Mouse (Mus musculus): ENCODE results near the gene Ncapg2. TPM values are rescaled to one million over a fixed set of nuclear protein-coding genes. Genes with fewer than 3 reads are reported as not detected.
A peak's percentile ranks its signal among the peaks of the same experiment; 100 is the strongest.

Ncapg2 gene
- polyA plus RNA-seq, 1 experiment from 2014 or later: 56.1 TPM

- Histone ChIP-seq H3K4me1 (replicated peaks; ENCODE audit: control insufficient read depth, insufficient read depth, low read length) (no peaks in the 10 kb centered on the region), H3K9me3 (ENCODE audit: control insufficient read depth, low read length) (no peaks in the 10 kb centered on the region), H3K27ac (ENCODE audit: low read depth, low read length) (no peak overlapping the region), H3K36me3 (ENCODE audit: control insufficient read depth, insufficient read depth, low read length) (0 out of 2 replicates have a peak, but pooled peaks cover 2% of the 10 kb centered on the region), H3K9ac (ENCODE audit: low read depth, low read length) (no peak overlapping the region), H3K27me3 (replicated peaks; ENCODE audit: control insufficient read depth, insufficient read depth, low read length) (no peaks in the 10 kb centered on the region), H3K4me3 (ENCODE audit: low read depth, low read length) (no peak overlapping the region), H3K4me2 (no peak overlapping the region)
- 79% methylated on average over 1 of the region's 1 CpGs for WGBS
- ATAC-seq (replicated peaks; ENCODE audit: low FRiP score): no peak
- DNase-seq (ENCODE audit: low spot score): no peak
These were observed 63.1 kb downstream of the Ncapg2 start for GRCm38 (mm10) chr12:116468348-116468747.

GRCm38 (mm10) chr12:116469096-116469495 lies 63.9 kb downstream of the Ncapg2 start:
- Histone ChIP-seq H3K27ac (ENCODE audit: low read depth, low read length) (no peak overlapping the region), H3K36me3 (ENCODE audit: control insufficient read depth, insufficient read depth, low read length) (no peaks in the 10 kb centered on the region), H3K9me3 (ENCODE audit: control insufficient read depth, low read length) (no peaks in the 10 kb centered on the region), H3K27me3 (replicated peaks; ENCODE audit: control insufficient read depth, insufficient read depth, low read length) (no peaks in the 10 kb centered on the region), H3K9ac (ENCODE audit: low read depth, low read length) (no peak overlapping the region), H3K4me2 (no peak overlapping the region), H3K4me3 (ENCODE audit: low read depth, low read length) (no peak overlapping the region), H3K4me1 (replicated peaks; ENCODE audit: control insufficient read depth, insufficient read depth, low read length) (no peaks in the 10 kb centered on the region)
- WGBS: 74% methylated on average over 3 of the region's 3 CpGs
- no peak for DNase-seq (ENCODE audit: low spot score)
- ATAC-seq (replicated peaks; ENCODE audit: low FRiP score): no peak

- Histone ChIP-seq H3K4me1 (replicated peaks; ENCODE audit: control insufficient read depth, insufficient read depth, low read length) (no peaks in the 10 kb centered on the region), H3K9me3 (ENCODE audit: control insufficient read depth, low read length) (no peaks in the 10 kb centered on the region), H3K4me2 (no peak overlapping the region), H3K27ac (ENCODE audit: low read depth, low read length) (no peak overlapping the region), H3K4me3 (ENCODE audit: low read depth, low read length) (no peak overlapping the region), H3K27me3 (replicated peaks; ENCODE audit: control insufficient read depth, insufficient read depth, low read length) (no peaks in the 10 kb centered on the region), H3K36me3 (ENCODE audit: control insufficient read depth, insufficient read depth, low read length) (no peaks in the 10 kb centered on the region), H3K9ac (ENCODE audit: low read depth, low read length) (no peak overlapping the region)
- DNase-seq (ENCODE audit: low spot score) (no peak), ATAC-seq (replicated peaks; ENCODE audit: low FRiP score) (no peak)
- WGBS: 73% methylated on average over 2 of the region's 2 CpGs
These were observed 68.1 kb downstream of the Ncapg2 start for GRCm38 (mm10) chr12:116473264-116473663.

DNA sequence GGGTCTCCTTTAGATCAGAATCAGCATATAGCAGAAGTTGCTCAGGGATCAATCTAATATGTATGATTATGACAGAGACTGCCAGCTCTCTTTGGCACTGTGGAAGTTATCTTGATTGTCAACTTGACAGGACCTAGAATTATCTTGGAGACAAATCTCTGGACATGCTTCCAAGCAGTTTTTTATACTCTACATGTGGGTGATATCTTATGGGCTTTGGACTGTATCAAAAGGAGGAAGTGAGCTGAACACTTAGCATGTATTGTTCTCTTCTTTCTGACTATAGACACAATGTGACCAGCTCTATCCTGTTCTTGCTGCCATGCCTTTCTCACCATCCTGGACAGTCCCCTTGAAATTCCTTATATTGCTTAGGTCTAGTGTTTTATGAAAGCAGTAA lies 68.6 kb downstream of the Ncapg2 start:
- DNase-seq (ENCODE audit: low spot score) (no peak), ATAC-seq (replicated peaks; ENCODE audit: low FRiP score) (no peak)

GRCm38 (mm10) chr12:116474676-116475075 lies 69.5 kb downstream of the Ncapg2 start:
- DNase-seq (ENCODE audit: low spot score) (no peak), ATAC-seq (replicated peaks; ENCODE audit: low FRiP score) (no peak)
- Histone ChIP-seq H3K4me2 (no peak overlapping the region), H3K9me3 (ENCODE audit: control insufficient read depth, low read length) (no peaks in the 10 kb centered on the region), H3K9ac (ENCODE audit: low read depth, low read length) (no peak overlapping the region), H3K4me1 (replicated peaks; ENCODE audit: control insufficient read depth, insufficient read depth, low read length) (no peaks in the 10 kb centered on the region), H3K36me3 (ENCODE audit: control insufficient read depth, insufficient read depth, low read length) (no peaks in the 10 kb centered on the region), H3K27me3 (replicated peaks; ENCODE audit: control insufficient read depth, insufficient read depth, low read length) (no peaks in the 10 kb centered on the region), H3K4me3 (ENCODE audit: low read depth, low read length) (no peak overlapping the region), H3K27ac (ENCODE audit: low read depth, low read length) (no peak overlapping the region)
- 62% methylated on average over 3 of the region's 3 CpGs for WGBS

More for the DNA sequence above, 68.6 kb downstream of the Ncapg2 start:
- Histone ChIP-seq H3K27ac (ENCODE audit: low read depth, low read length) (no peak overlapping the region), H3K9me3 (ENCODE audit: control insufficient read depth, low read length) (no peaks in the 10 kb centered on the region), H3K36me3 (ENCODE audit: control insufficient read depth, insufficient read depth, low read length) (no peaks in the 10 kb centered on the region), H3K4me1 (replicated peaks; ENCODE audit: control insufficient read depth, insufficient read depth, low read length) (no peaks in the 10 kb centered on the region), H3K4me2 (no peak overlapping the region), H3K27me3 (replicated peaks; ENCODE audit: control insufficient read depth, insufficient read depth, low read length) (no peaks in the 10 kb centered on the region), H3K4me3 (ENCODE audit: low read depth, low read length) (no peak overlapping the region), H3K9ac (ENCODE audit: low read depth, low read length) (no peak overlapping the region)

DNA sequence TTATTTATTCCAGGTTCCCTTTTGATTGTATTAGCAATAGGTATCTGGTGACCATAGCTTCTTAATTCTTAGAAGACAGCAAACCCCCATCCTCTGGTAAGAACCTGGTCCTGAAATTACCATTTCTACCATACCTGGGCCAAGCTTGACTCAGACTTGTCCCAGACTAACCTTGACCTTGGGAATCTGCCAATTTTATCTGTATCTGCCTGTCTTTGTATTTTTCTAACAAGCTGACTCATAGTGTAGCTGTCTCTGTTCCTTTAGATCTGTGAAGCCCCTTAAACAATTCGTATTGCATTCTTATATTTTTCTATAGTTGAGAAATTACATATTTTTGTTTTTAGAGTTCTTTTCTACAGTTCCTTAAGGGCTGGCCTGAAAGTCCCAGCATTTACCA lies 73.6 kb downstream of the Ncapg2 start:
- no peaks in the 10 kb centered on the region for H3K4me1 ChIP-seq (replicated peaks; ENCODE audit: control insufficient read depth, insufficient read depth, low read length)
- no peak for ATAC-seq (replicated peaks; ENCODE audit: low FRiP score)
- no peaks in the 10 kb centered on the region for H3K36me3 ChIP-seq (ENCODE audit: control insufficient read depth, insufficient read depth, low read length)
- no peak overlapping the region for H3K9ac ChIP-seq (ENCODE audit: low read depth, low read length)
- no peak overlapping the region for H3K4me2 ChIP-seq
- no peak for DNase-seq (ENCODE audit: low spot score)
- H3K9me3 ChIP-seq (ENCODE audit: control insufficient read depth, low read length): no peaks in the 10 kb centered on the region
- no peaks in the 10 kb centered on the region for H3K27me3 ChIP-seq (replicated peaks; ENCODE audit: control insufficient read depth, insufficient read depth, low read length)
- no peak overlapping the region for H3K27ac ChIP-seq (ENCODE audit: low read depth, low read length)
- no peak overlapping the region for H3K4me3 ChIP-seq (ENCODE audit: low read depth, low read length)
- WGBS: 37% methylated on average over 1 of the region's 1 CpGs

DNA sequence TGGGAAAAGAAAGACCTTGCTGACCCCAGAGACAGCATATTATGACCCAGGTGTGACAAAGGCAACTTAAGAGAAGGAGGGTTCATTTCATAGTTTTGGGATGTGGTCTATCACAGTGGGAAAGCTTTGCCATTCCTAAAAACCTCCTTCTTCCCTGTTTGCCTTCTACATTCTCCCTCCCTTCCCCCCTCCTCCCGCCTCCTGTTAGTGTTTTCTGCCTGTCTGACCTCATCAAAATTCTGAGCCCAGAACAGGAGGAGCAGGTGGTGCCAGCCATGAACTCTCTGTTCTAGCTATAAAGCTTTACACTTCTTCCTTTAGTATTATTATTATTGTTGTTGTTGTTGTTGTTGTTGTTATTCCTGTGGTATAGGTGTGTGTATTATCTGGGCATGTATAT lies 76.7 kb downstream of the Ncapg2 start:
- 58% methylated on average over 1 of the region's 1 CpGs for WGBS
- H3K9ac ChIP-seq (ENCODE audit: low read depth, low read length): no peak overlapping the region

GRCm38 (mm10) chr12:116483581-116483980 lies 78.4 kb downstream of the Ncapg2 start:
- peaks cover 7% of the 10 kb centered on the region for H3K4me1 ChIP-seq (replicated peaks; ENCODE audit: control insufficient read depth, insufficient read depth, low read length)
- WGBS: 40% methylated on average over 2 of the region's 2 CpGs
- ATAC-seq (replicated peaks; ENCODE audit: low FRiP score): no peak

More for the DNA sequence above, 76.7 kb downstream of the Ncapg2 start:
- Histone ChIP-seq H3K4me2 (no peak overlapping the region), H3K9me3 (ENCODE audit: control insufficient read depth, low read length) (no peaks in the 10 kb centered on the region), H3K4me3 (ENCODE audit: low read depth, low read length) (no peak overlapping the region), H3K27ac (ENCODE audit: low read depth, low read length) (no peak overlapping the region), H3K36me3 (ENCODE audit: control insufficient read depth, insufficient read depth, low read length) (no peaks in the 10 kb centered on the region), H3K4me1 (replicated peaks; ENCODE audit: control insufficient read depth, insufficient read depth, low read length) (peaks cover 7% of the 10 kb centered on the region), H3K27me3 (replicated peaks; ENCODE audit: control insufficient read depth, insufficient read depth, low read length) (peaks cover 20% of the 10 kb centered on the region)
- no peak for DNase-seq (ENCODE audit: low spot score)
- no peak for ATAC-seq (replicated peaks; ENCODE audit: low FRiP score)

DNA sequence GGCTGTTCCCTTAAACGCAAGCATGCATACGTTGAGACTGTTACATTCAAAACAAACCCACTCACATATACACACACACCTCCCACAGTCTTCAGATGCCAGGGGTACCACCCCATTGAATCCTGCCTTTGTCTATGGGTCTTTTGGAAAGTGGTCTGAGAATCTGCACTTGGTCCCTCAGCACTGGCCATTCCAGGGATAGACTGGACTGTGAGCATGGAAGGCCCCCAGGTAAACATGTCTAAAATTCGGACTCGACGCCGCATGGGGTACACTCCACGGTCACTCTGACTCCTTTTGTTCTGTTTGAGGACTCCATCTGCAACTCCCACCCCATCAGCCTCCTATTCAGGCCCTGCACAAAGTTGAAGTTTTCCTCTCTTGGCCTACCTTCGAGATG lies 79.8 kb downstream of the Ncapg2 start:
- Histone ChIP-seq H3K4me2 (peak overlapping the region; percentile 90), H3K4me3 (ENCODE audit: low read depth, low read length) (no peak overlapping the region)

More at GRCm38 (mm10) chr12:116483581-116483980, 78.4 kb downstream of the Ncapg2 start:
- Histone ChIP-seq H3K27ac (ENCODE audit: low read depth, low read length) (no peak overlapping the region), H3K36me3 (ENCODE audit: control insufficient read depth, insufficient read depth, low read length) (no peaks in the 10 kb centered on the region), H3K4me3 (ENCODE audit: low read depth, low read length) (no peak overlapping the region), H3K9ac (ENCODE audit: low read depth, low read length) (no peak overlapping the region), H3K9me3 (ENCODE audit: control insufficient read depth, low read length) (no peaks in the 10 kb centered on the region), H3K4me2 (no peak overlapping the region), H3K27me3 (replicated peaks; ENCODE audit: control insufficient read depth, insufficient read depth, low read length) (peaks cover 28% of the 10 kb centered on the region)
- DNase-seq (ENCODE audit: low spot score): no peak

More for the DNA sequence above, 79.8 kb downstream of the Ncapg2 start:
- peaks cover 7% of the 10 kb centered on the region for H3K4me1 ChIP-seq (replicated peaks; ENCODE audit: control insufficient read depth, insufficient read depth, low read length)
- no peaks in the 10 kb centered on the region for H3K36me3 ChIP-seq (ENCODE audit: control insufficient read depth, insufficient read depth, low read length)
- no peak overlapping the region for H3K27ac ChIP-seq (ENCODE audit: low read depth, low read length)
- peaks cover 28% of the 10 kb centered on the region for H3K27me3 ChIP-seq (replicated peaks; ENCODE audit: control insufficient read depth, insufficient read depth, low read length)
- WGBS: 75% methylated on average over 8 of the region's 8 CpGs
- no peak for DNase-seq (ENCODE audit: low spot score)
- ATAC-seq (replicated peaks; ENCODE audit: low FRiP score): 0 out of 2 replicates have a peak, but pooled peaks have one; percentile 1
- H3K9ac ChIP-seq (ENCODE audit: low read depth, low read length): no peak overlapping the region
- no peaks in the 10 kb centered on the region for H3K9me3 ChIP-seq (ENCODE audit: control insufficient read depth, low read length)
